Mouse (Mus musculus): ENCODE results near the gene Uvrag.

The Uvrag gene

GRCm38 (mm10) chr7:99025989-99026388, 115.0 kb downstream of the Uvrag start:
- no peak for DNase-seq (ENCODE audit: inconsistent age in 2 of 2, low spot score in 1 of 2)

GRCm38 (mm10) chr7:99025265-99025664, 115.7 kb downstream of the Uvrag start:
- DNase-seq (ENCODE audit: inconsistent age in 2 of 2, low spot score in 1 of 2): no peak

- DNase-seq (ENCODE audit: inconsistent age in 2 of 2, low spot score in 1 of 2): peak in 1 of 2 experiments; percentile 56
Observed at GRCm38 (mm10) chr7:99024791-99025190, 116.2 kb downstream of the Uvrag start.

- peak in 1 of 2 experiments; percentile 38 for DNase-seq (ENCODE audit: inconsistent age in 2 of 2, low spot score in 1 of 2)
Observed at GRCm38 (mm10) chr7:99023931-99024330, 117.0 kb downstream of the Uvrag start.

GRCm38 (mm10) chr7:99021277-99021676, 119.7 kb downstream of the Uvrag start:
- no peak for DNase-seq (ENCODE audit: inconsistent age in 2 of 2, low spot score in 1 of 2)

- DNase-seq (ENCODE audit: inconsistent age in 2 of 2, low spot score in 1 of 2): peak; percentile 49 to 71
Observed at GRCm38 (mm10) chr7:99020353-99020752, 120.6 kb downstream of the Uvrag start.

GRCm38 (mm10) chr7:99017224-99017844, 123.6 kb downstream of the Uvrag start:
- no peak for DNase-seq (ENCODE audit: inconsistent age in 2 of 2, low spot score in 1 of 2)

GRCm38 (mm10) chr7:99015914-99016313, 125.0 kb downstream of the Uvrag start:
- no peak for DNase-seq (ENCODE audit: inconsistent age in 2 of 2, low spot score in 1 of 2)

- no peak for DNase-seq (ENCODE audit: inconsistent age in 2 of 2, low spot score in 1 of 2)
Observed at GRCm38 (mm10) chr7:99015419-99015818, 125.5 kb downstream of the Uvrag start.

GRCm38 (mm10) chr7:99014620-99015019, 126.3 kb downstream of the Uvrag start:
- DNase-seq (ENCODE audit: inconsistent age in 2 of 2, low spot score in 1 of 2): no peak

GRCm38 (mm10) chr7:99007506-99008354, 133.2 kb downstream of the Uvrag start:
- DNase-seq (ENCODE audit: inconsistent age in 2 of 2, low spot score in 1 of 2): no peak

- no peak for DNase-seq (ENCODE audit: inconsistent age in 2 of 2, low spot score in 1 of 2)
Observed at GRCm38 (mm10) chr7:99003231-99003630, 137.7 kb downstream of the Uvrag start.

- no peak for DNase-seq (ENCODE audit: inconsistent age in 2 of 2, low spot score in 1 of 2)
Observed at GRCm38 (mm10) chr7:98998722-98999121, 142.2 kb downstream of the Uvrag start.

GRCm38 (mm10) chr7:98997760-98998159, 143.2 kb downstream of the Uvrag start:
- DNase-seq (ENCODE audit: inconsistent age in 2 of 2, low spot score in 1 of 2): no peak

- DNase-seq (ENCODE audit: inconsistent age in 2 of 2, low spot score in 1 of 2): no peak
Observed at GRCm38 (mm10) chr7:98996791-98997190, 144.2 kb downstream of the Uvrag start.

GRCm38 (mm10) chr7:98995126-98995727, 145.7 kb downstream of the Uvrag start:
- no peak for DNase-seq (ENCODE audit: inconsistent age in 2 of 2, low spot score in 1 of 2)

GRCm38 (mm10) chr7:98994137-98994536, 146.8 kb downstream of the Uvrag start:
- DNase-seq (ENCODE audit: inconsistent age in 2 of 2, low spot score in 1 of 2): no peak

- no peak for DNase-seq (ENCODE audit: inconsistent age in 2 of 2, low spot score in 1 of 2)
Observed at GRCm38 (mm10) chr7:98993395-98993794, 147.5 kb downstream of the Uvrag start.

GRCm38 (mm10) chr7:98991204-98991761, 149.7 kb downstream of the Uvrag start:
- no peak for DNase-seq (ENCODE audit: inconsistent age in 2 of 2, low spot score in 1 of 2)

- no peak for DNase-seq (ENCODE audit: inconsistent age in 2 of 2, low spot score in 1 of 2)
Observed at GRCm38 (mm10) chr7:98990510-98990909, 150.4 kb downstream of the Uvrag start.

GRCm38 (mm10) chr7:98986962-98987441, 153.9 kb downstream of the Uvrag start:
- DNase-seq (ENCODE audit: inconsistent age in 2 of 2, low spot score in 1 of 2): no peak

Measured in adrenal gland, adult (tissue).